Mouse (Mus musculus): ENCODE measurements around the gene Efcab11. TPM values are rescaled to one million over a fixed set of nuclear protein-coding genes. Genes with fewer than 3 reads are reported as not detected.

Gene Efcab11
- polyA plus RNA-seq, 1 experiment, result 0.55 TPM

DNA sequence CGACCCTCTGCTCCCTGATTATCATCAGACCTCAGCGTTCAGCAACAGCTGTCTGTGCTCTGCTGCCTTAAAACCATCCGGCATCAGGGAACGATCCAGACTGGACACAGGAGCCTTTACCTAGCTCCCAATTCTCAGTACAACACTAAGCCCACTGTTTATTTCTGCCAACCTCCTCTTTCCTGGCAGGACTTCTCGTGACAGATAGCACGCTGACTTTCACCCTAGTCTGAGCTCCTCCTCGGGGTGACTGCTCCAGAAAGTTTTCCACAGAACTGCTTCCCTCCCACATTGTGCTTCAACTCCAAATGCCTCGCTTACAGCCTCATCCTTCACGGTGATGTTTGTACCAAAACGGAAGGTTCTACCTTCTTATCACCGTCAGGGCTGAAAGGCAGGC lies 131.3 kb downstream of the Efcab11 start:
- DNase-seq (ENCODE audit: low read depth), result no peak

DNA sequence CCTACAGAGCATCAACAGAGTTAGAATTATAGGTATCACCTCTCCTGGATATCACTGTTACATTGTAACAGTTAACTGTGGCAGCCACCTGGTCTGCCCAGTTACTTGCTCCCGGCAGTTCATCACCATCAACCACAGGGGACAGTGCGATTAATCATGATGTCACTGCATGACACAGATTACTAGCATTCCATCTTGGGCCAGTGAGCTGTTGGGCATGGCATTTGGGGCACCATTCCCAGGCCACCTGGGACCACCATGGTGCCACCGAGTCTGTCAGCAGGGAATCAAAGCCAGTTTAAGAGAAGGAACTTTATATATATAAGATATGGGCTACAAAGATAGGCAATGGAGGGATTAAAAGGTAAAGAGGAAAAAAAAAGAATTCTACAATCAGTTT lies 134.8 kb downstream of the Efcab11 start:
- no peak for DNase-seq (ENCODE audit: low read depth)

DNA sequence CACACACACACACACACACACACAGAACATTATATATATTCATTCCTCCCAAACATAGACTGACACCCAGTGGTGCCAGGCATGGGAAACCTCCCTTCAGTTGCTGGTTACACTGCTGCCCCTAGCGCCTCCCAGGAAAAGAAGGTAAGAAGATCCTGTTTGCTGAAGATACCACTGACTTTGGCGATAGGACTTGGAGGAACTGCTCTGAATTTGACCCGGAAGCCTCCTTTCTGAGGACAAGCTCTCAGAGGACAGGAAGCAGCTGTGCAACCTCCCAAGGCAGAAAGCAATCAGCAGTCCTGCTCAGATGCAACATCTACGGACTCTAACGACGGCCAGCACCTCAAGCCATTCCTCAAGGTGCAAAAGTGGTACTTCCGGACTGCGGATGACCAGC lies 142.6 kb downstream of the Efcab11 start:
- no peak for DNase-seq (ENCODE audit: low read depth)

- DNase-seq (ENCODE audit: low read depth), result no peak
These were observed 145.0 kb downstream of the Efcab11 start for GRCm38 (mm10) chr12:99739211-99739610.

DNA sequence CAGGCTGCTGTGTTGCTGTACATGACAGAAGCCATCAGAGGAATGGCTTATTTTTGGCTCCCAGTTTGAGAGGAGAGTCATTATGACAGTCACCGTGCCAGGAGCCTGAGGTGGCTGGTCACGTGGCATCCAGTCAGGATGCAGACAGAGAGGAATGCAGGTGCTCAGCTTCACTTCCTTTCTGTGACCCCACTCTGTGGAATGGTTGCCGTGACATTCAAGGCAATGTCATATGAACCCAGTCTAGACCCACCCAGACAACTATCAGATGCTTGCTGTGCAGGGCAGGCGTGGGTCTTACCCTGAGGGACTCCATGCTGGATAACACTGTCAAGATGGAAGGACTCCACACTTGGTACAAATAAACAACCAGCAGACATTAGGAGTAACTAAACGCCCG lies 146.0 kb downstream of the Efcab11 start:
- DNase-seq (ENCODE audit: low read depth), result no peak

DNA sequence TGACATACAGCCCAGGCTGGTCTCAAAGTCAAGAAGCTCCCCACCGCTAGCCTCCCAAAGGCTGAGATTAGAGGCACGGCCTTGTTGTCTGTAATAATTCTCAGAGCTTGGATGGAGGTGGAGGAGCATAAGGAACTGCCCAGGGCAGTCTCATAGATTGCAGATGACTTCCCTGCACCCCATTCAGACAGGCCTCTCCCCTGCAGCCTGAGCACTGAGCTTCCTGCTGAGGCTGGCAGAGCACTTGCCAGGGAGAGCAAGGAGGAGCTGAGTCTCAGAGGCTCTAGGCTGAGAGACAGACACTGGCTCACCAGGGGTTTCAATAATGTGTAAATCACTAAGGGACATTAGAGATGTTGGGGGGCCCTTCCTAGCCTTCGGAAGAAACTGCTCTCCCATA lies 147.3 kb downstream of the Efcab11 start:
- no peak for DNase-seq (ENCODE audit: low read depth)

DNA sequence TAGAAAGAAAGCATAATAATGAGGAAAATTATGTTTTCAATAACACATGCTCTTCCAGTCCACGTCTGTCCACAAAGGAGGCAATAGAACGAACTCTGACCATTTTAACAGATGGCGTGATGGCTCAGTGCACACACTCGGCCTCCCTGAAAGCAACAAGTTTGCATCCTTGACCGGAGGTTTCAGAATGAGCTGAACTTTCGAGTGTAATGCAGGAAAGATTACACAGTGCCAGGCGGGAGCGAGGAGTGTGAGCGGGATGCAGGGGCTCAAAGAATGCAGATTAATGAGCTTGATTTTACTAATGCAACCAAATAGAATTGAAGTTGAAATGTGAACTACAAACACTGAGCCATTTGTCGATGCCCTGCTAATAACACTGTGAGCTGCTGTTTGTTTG lies 149.1 kb downstream of the Efcab11 start:
- DNase-seq (ENCODE audit: low read depth), result no peak

DNA sequence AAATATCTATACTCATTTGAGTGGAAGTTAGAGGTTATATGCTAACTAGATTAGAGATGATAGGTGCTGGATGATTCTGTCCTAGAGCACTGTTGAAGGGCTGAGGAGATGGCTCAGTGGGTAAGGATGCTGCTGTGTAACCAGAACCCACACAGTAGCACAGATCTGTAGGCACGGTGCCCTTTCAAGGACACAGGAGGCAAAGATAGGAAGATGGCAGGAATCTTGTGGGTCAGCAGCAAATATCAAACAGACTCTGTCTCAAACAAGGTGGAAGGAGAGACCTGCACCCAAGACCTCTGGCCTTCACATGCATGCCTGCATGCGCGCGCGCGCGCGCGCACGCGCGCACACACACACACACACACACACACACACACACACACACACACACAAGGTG lies 160.0 kb downstream of the Efcab11 start:
- no peak for DNase-seq (ENCODE audit: low read depth)

DNA sequence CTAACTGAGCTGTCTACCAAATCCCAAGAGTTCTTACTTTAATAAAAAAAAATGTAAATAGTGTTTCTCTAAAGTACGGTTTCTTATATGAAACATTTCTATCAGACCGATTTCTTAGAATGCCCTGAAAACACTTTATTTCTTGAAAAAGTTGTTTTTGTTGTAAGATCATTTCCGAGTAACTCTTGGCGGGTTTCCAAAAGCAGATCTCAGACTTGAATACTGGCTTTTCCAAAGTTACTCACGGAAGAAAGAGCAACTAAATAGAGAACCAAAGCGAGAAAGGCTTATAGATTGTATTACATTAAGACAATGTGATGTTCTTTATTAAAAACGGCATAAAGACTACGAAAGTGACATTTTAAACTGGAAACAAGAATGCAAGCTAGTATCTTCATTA lies 160.4 kb downstream of the Efcab11 start:
- DNase-seq (ENCODE audit: low read depth), result no peak

- DNase-seq (ENCODE audit: low read depth), result no peak
These were observed 162.9 kb downstream of the Efcab11 start for GRCm38 (mm10) chr12:99721318-99721717.

- no peak for DNase-seq (ENCODE audit: low read depth)
These were observed 164.5 kb downstream of the Efcab11 start for GRCm38 (mm10) chr12:99719777-99720176.

DNA sequence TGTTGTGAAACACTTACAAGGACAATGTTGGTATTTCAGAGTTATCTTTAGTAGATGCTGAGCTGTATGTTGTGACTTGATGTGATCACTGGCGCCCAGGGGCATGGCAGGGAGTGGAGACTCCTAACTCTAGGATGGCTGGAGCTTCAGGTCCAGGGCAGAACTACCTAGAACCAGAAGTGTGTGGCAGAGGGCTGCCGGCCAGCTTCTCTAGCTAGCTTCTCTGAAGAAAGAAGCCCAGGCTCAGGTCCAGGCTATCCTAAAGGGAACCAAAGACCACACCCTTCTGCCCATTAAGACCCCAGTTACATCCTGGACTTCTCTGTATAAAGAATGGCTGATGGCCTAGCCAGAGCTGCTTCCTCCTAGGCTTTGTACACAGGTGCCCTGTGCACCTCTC lies 166.1 kb downstream of the Efcab11 start:
- DNase-seq (ENCODE audit: low read depth), result no peak

DNA sequence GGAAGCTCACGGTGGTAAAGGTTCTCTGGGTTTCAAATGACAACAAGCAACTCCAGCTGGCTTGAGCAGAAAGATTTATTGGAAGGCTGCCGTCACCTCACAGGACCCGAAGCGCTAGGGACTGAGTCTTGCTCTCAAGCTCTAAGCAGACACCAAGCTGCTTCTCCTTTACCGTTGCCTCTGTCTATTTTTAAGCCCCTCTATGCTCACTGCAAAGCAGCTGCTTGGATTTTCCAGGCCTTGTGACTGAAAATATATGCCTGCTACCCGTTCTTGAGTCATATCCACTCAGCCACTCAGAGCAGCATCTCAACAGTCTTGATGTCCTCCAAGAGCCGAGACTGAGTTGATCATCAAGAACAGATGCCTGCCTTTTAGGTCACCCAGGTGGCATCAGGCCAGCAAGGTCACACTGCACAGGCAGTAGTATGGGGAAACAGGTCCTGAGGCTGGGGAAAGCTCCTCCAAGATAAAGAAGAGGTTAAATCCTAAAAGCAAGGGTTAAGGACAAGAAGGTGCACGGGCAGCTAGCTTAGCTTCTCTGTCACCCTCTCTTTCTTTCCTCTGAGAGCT lies 168.1 kb downstream of the Efcab11 start:
- no peak for DNase-seq (ENCODE audit: low read depth)

DNA sequence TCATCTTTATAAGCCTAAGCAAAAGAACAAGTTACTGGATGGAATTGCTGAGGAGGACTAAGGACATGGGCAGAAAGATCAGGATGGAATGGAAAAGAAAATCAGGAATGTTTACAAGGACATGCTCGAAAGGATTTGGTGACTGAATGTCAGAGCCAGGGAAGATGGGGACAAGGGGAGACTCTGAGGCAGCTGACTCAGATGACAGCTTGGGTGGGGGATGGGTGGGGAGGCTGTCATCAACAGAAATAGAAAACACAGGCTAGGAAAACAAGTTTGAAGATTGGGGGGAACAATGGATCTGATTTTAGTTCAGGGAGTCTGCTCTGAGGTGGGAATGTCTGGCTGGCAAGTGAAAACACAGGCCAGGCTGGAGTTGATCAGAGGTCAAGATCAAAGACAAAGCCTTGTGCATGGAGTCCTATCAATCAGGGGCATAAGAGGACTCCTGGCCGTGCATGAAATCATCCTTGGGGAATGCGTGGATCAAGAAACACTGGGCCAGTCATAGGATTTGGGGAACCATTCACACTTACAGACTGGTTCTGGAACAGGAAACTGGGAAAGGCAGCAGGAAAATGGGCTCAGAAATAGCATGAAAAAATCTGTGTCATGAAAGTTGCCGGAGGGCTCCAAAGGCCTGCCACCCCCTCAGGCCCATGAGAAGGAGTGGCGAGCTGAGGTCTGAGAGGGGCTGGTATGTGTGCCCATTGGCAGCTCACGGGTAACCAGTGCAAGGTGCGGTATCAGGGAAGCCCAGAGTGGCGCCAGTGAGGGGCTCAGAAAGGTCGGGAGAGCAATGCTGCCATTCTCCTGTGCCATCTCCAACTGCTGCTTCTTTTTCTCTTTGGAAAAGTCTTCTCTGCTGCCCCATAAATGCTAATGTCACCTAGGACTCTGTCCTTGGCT lies 168.9 kb downstream of the Efcab11 start:
- DNase-seq (ENCODE audit: low read depth), result no peak

GRCm38 (mm10) chr12:99712214-99712613 lies 172.0 kb downstream of the Efcab11 start:
- DNase-seq (ENCODE audit: low read depth), result no peak

GRCm38 (mm10) chr12:99702248-99702647 lies 182.0 kb downstream of the Efcab11 start:
- no peak for DNase-seq (ENCODE audit: low read depth)

- no peak for DNase-seq (ENCODE audit: low read depth)
These were observed 183.9 kb downstream of the Efcab11 start for GRCm38 (mm10) chr12:99700380-99700779.

GRCm38 (mm10) chr12:99699379-99700023 lies 184.7 kb downstream of the Efcab11 start:
- no peak for DNase-seq (ENCODE audit: low read depth)

DNA sequence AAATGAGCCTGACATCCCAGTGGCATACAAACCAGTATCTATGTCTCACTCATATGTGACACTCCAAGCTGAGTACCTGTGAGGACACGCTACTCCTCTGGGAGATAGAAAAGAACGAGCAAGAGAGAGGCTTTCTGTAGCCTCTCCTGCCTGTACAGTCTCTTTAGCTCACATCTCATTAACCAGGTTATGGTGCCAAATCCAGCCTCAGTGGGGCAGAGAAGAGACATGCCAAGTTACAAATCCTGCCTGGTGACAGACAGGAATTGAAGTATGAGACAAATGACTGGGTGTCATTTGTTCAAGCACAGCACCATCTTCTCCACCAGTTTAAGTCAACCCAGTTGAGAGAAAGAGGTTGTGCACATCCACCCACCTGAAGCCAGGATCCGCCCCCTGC lies 190.2 kb downstream of the Efcab11 start:
- DNase-seq (ENCODE audit: low read depth), result no peak

DNA sequence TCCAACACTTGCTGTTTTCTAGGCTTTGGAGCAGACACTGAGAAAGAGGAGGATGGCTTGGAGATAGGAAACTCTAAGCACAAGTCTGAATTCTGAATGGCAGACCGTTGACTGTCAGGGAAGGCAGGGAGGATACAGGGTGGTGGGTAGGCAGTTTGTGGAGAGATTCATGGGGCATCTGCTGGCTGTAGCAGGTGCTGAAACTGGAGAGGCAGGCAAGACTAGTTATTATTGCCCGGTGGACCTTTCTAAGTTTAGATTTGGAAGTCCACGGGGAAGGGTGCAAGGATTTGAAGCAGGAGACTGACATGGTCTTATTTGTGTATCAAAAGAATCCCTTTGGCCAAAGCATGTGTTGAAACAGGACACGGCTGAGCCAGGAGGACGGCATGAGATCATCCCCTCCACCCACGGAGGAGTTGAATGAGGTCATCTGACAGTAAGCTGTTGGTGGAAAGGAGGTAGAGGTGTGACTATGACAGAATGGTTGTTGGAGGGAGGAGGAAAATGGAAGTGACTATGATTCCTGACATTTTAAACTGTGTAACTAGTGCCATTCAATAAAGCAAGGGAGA lies 197.7 kb downstream of the Efcab11 start:
- peak; percentile 31 for DNase-seq (ENCODE audit: low read depth)

GRCm38 (mm10) chr12:99685451-99686100 lies 198.7 kb downstream of the Efcab11 start:
- no peak for DNase-seq (ENCODE audit: low read depth)

GRCm38 (mm10) chr12:99681681-99682080 lies 202.6 kb downstream of the Efcab11 start:
- DNase-seq (ENCODE audit: low read depth), result no peak

All from gonadal fat pad, adult 2 months (tissue).